Mouse (Mus musculus) heart, adult 2 months (tissue): ENCODE measurements at regions not wholly inside any gene's neighbourhood (a gene's known extent, or its start where the extent isn't known, plus 50 kb on each side); places are given as distances from the start of the nearest gene placed in this dataset.

Experiments used
- CTCF ChIP-seq: fragments of 200-600 bp; IDR thresholded peaks from 2 replicates; pipeline ENCODE4 v1.8.1; 2022; ENCODE audit warnings: antibody characterized with exemption, mild to moderate bottlenecking, moderate library complexity
- EP300 ChIP-seq: fragments of 200-500 bp; IDR thresholded peaks from 2 replicates; pipeline ENCODE4 v1.6.1; 2011; ENCODE audit warnings: low read depth, low read length, control low read depth; ENCODE audit not compliant: insufficient read depth
- POLR2A ChIP-seq: fragments of 200-500 bp; IDR thresholded peaks from 2 replicates; pipeline ENCODE4 v1.6.1; 2011; ENCODE audit warnings: mild to moderate bottlenecking, low read depth, low read length, control low read depth; ENCODE audit not compliant: insufficient read depth

DNA sequence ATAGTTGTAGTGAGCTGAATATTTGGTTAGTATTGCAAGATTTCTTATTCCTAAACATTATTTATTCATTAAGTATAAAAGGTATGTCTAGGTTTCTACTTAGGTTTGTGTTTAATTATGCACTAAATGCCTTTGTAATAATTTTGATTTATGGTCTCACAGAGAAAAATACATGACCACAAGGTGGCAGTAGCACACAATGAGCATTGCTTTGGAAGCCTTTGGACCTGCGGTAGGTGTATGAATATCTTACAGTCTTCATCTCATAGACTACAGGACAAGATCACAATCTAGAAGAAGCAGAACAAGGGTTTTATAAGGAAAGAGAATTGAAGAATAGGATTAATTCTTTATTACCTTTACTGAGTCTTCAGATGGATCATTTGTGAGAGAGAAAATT lies 1455.0 kb upstream of the Cdh6 start:
- TF ChIP-seq CTCF: peak; percentile 59
- TF ChIP-seq EP300: no peak
- no peak for TF ChIP-seq POLR2A
